8 mouse cellular contexts compared by ENCODE assay signal in the genomic region with DNA sequence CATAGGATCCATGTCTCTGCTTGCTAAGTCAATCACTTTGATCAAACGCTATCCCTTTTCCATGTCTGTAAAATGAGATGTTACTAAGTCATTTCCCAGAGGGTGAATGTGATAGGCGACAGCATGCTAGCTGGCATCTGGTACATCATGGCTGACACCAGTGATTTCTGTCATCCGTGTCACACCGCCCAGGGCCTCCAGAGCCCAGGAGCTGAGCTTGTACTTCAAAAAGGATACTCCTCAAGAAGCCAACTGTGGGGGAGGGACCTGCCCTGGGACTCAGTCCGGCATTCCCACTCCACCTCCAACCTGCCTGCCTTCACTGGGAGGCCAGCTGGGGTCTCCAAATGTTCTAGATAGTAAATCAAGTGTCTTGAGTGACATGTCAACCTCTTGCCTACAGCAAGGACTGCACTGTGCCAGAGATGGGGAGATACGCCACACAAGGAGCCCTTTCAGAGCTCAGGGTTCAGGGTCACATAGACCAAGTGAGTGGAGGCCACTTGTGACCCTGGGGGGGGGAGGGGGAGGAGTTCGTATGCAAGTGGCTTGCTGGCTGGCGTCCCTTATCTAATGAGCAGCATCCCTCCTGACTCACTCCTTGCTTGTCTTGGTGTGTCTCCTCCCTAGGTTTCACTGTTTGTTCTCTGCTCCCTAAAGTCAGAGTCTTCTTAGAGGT. TPM values are rescaled to one million over a fixed set of nuclear protein-coding genes. Genes with fewer than 3 reads are reported as not detected.
DNase-seq lines count a peak whose midpoint lies in the region; ATAC-seq and TF ChIP-seq lines count a peak whose summit lies in the region.

No protein-coding gene starts in this region.

- H3K27ac ChIP-seq in heart, embryonic 16.5 days (ENCODE audit: low read length), result no peak overlapping the region
- no peak overlapping the region for H3K27ac ChIP-seq in hindbrain, postnatal 0 days

- H3K9me3 ChIP-seq in heart, embryonic 16.5 days (replicated peaks; ENCODE audit: control insufficient read depth, low read length), result no peaks in the 10 kb centered on the region; the same call in 1 of the 2 replicates
- H3K9me3 ChIP-seq in hindbrain, postnatal 0 days (ENCODE audit: low read length), result no peaks in the 10 kb centered on the region

- peak overlapping the region; percentile 73 for H3K4me2 ChIP-seq in heart, embryonic 16.5 days (ENCODE audit: low read depth, low read length)
- peak overlapping the region; percentile 88 for H3K4me2 ChIP-seq in hindbrain, postnatal 0 days (ENCODE audit: low read depth, low read length)

- no peak for ATAC-seq in heart, embryonic 16.5 days (replicated peaks; ENCODE audit: extremely low read depth, insufficient read depth, low FRiP score)
- no peak for ATAC-seq in hindbrain, postnatal 0 days

- H3K36me3 ChIP-seq in heart, embryonic 16.5 days (ENCODE audit: control insufficient read depth, insufficient read depth), result no peaks in the 10 kb centered on the region
- H3K36me3 ChIP-seq in hindbrain, postnatal 0 days (ENCODE audit: insufficient read depth, low read length), result no peaks in the 10 kb centered on the region

- peak overlapping the region; percentile 75; the same call in 1 of the 2 replicates for H3K4me3 ChIP-seq in heart, embryonic 16.5 days (ENCODE audit: low read length)
- no peak overlapping the region; the same call in 1 of the 2 replicates for H3K4me3 ChIP-seq in hindbrain, postnatal 0 days (ENCODE audit: low read length)

- no peaks in the 10 kb centered on the region for H3K27me3 ChIP-seq in heart, embryonic 16.5 days (ENCODE audit: control insufficient read depth, insufficient read depth, low read length)
- no peaks in the 10 kb centered on the region for H3K27me3 ChIP-seq in hindbrain, postnatal 0 days (ENCODE audit: insufficient read depth, low read length)

- H3K9ac ChIP-seq in heart, embryonic 16.5 days (ENCODE audit: low read length), result no peak overlapping the region
- H3K9ac ChIP-seq in hindbrain, postnatal 0 days (replicated peaks; ENCODE audit: low read length), result no peak overlapping the region

- no peak for DNase-seq in heart, postnatal 14 days
- DNase-seq in embryo, embryonic 11 days, result peak; percentile 42
- no peak for DNase-seq in hindbrain, postnatal 0 days (ENCODE audit: low spot score)
- peak; percentile 22 for DNase-seq in naive thymus-derived CD4-positive, alpha-beta T cell, adult 2 months (ENCODE audit: low read depth)
- DNase-seq in urinary bladder, postnatal 4 days (ENCODE audit: low spot score in 2 of 2), result no peak
- DNase-seq in kidney, postnatal 10 days, result no peak
- no peak for DNase-seq in cerebellum, adult 8-10 months

- no peak for TF ChIP-seq CTCF in hindbrain, postnatal 0 days (IDR thresholded peaks at IDR 0.05; ENCODE audit: low read depth)

- intact Hi-C loops in heart, postnatal 14 days (cut with DNase I), result loop anchor here (2.0 kb wide), 1 partner anchor 24 kb away; a partner anchor contains a TSS

- 59% methylated on average over 8 of the region's 8 CpGs for WGBS in heart, embryonic 16.5 days
- WGBS in hindbrain, postnatal 0 days, result 56% methylated on average over 8 of the region's 8 CpGs

- peaks cover 11% of the 10 kb centered on the region for H3K4me1 ChIP-seq in heart, embryonic 16.5 days (ENCODE audit: control insufficient read depth, insufficient read depth, low read length)
- peaks cover 11% of the 10 kb centered on the region; the same call in 1 of the 2 replicates for H3K4me1 ChIP-seq in hindbrain, postnatal 0 days (ENCODE audit: insufficient read depth, low read length)

RNA-seq across cellular contexts. Expression of a gene that starts 1.7 kb away (rescaled TPM):
- polyA plus RNA-seq in heart, embryonic 16.5 days (2015; fragmentation: Nextera tagmentation; extraction: Ambion mirVana), result 13.3 and 15.0 TPM in 2 replicates
- 1 to 10 TPM; 6.9 to 7.0 TPM for total RNA-seq in heart, postnatal 14 days (2021)
- 10.9 and 11.8 TPM in 2 replicates for total RNA-seq in hindbrain, postnatal 0 days (2014; rRNA removed)
- polyA plus RNA-seq in hindbrain, postnatal 0 days (2015; fragmentation: Nextera tagmentation; extraction: Ambion mirVana), result 23.0 and 23.1 TPM in 2 replicates

RNA-seq across cellular contexts. Expression of a gene that starts 23.3 kb away (rescaled TPM):
- 88.1 and 92.4 TPM in 2 replicates for polyA plus RNA-seq in heart, embryonic 16.5 days (2015; fragmentation: Nextera tagmentation; extraction: Ambion mirVana)
- total RNA-seq in heart, postnatal 14 days (2021), result 1 to 10 TPM; 3.4 to 6.3 TPM
- 10.4 and 13.7 TPM in 2 replicates for total RNA-seq in hindbrain, postnatal 0 days (2014; rRNA removed)
- polyA plus RNA-seq in hindbrain, postnatal 0 days (2015; fragmentation: Nextera tagmentation; extraction: Ambion mirVana), result 10.9 and 12.9 TPM in 2 replicates

RNA-seq across cellular contexts. Expression of a gene that starts 23.4 kb away (rescaled TPM):
- polyA plus RNA-seq in heart, embryonic 16.5 days (2015; fragmentation: Nextera tagmentation; extraction: Ambion mirVana), result 24.5 and 32.2 TPM in 2 replicates
- total RNA-seq in heart, postnatal 14 days (2021), result 10 to 100 TPM; 19.3 to 19.6 TPM
- total RNA-seq in hindbrain, postnatal 0 days (2014; rRNA removed), result 40.1 and 47.1 TPM in 2 replicates
- polyA plus RNA-seq in hindbrain, postnatal 0 days (2015; fragmentation: Nextera tagmentation; extraction: Ambion mirVana), result 25.6 and 27.6 TPM in 2 replicates

RNA-seq across cellular contexts. Expression of a gene that starts 46.5 kb away (rescaled TPM):
- 1.0 TPM in 2 replicates for polyA plus RNA-seq in heart, embryonic 16.5 days (2015; fragmentation: Nextera tagmentation; extraction: Ambion mirVana)
- total RNA-seq in heart, postnatal 14 days (2021), result under 1 TPM; 0.44 to 0.45 TPM
- 0.21 and 0.29 TPM in 2 replicates for total RNA-seq in hindbrain, postnatal 0 days (2014; rRNA removed)
- 0.16 and 0.25 TPM in 2 replicates for polyA plus RNA-seq in hindbrain, postnatal 0 days (2015; fragmentation: Nextera tagmentation; extraction: Ambion mirVana)

Comparison
In these comparisons a context has a peak if more than half of its experiments do, and no peak if none do; other contexts are left out.
1. DNase-seq: peak in embryo, embryonic 11 days (single experiment) and naive thymus-derived CD4-positive, alpha-beta T cell, adult 2 months (single experiment); none in heart, postnatal 14 days (0 of 2), hindbrain, postnatal 0 days (single experiment), urinary bladder, postnatal 4 days (0 of 2), kidney, postnatal 10 days (single experiment) and cerebellum, adult 8-10 months (single experiment).